Mouse (Mus musculus) intestine, postnatal 0 days (tissue): ENCODE data around the gene Apopt1. TPM values are rescaled to one million over a fixed set of nuclear protein-coding genes. Genes with fewer than 3 reads are reported as not detected.
A peak's percentile ranks its signal among the peaks of the same experiment; 100 is the strongest.

ENCODE experiments used
- ATAC-seq: fragments of 200-750 bp; cut with Nextera tagmentation; 2 replicates; pipeline ENCODE4 v1.8.0; 2017; ENCODE audit warnings: mild to moderate bottlenecking, moderate TSS enrichment, moderate library complexity
- H3K27ac ChIP-seq: fragments of 300-500 bp; sonication (generic); 2 replicates; pipeline ENCODE4 v1.5.1; 2014; ENCODE audit warnings: mild to moderate bottlenecking, low read depth, low read length, moderate library complexity
- H3K27me3 ChIP-seq: fragments of 300-500 bp; sonication (generic); replicated peaks from 2 replicates; pipeline ENCODE4 v1.6.1; 2014; ENCODE audit warnings: low read length, mixed read lengths; ENCODE audit not compliant: control insufficient read depth, insufficient read depth
- H3K36me3 ChIP-seq: fragments of 300-500 bp; sonication (generic); 2 replicates; pipeline ENCODE4 v1.6.1; 2014; ENCODE audit warnings: mild to moderate bottlenecking, moderate library complexity; ENCODE audit not compliant: control insufficient read depth, insufficient read depth
- H3K4me1 ChIP-seq: fragments of 300-500 bp; sonication (generic); replicated peaks from 2 replicates; pipeline ENCODE4 v1.6.1; 2014; ENCODE audit warnings: antibody characterized with exemption, low read length, mixed read lengths; ENCODE audit not compliant: control insufficient read depth, insufficient read depth
- H3K4me2 ChIP-seq: fragments of 300-500 bp; sonication (generic); replicated peaks from 2 replicates; pipeline ENCODE4 v1.6.1; 2014; ENCODE audit warnings: low read depth, mild to moderate bottlenecking, moderate library complexity
- H3K4me3 ChIP-seq: fragments of 300-500 bp; sonication (generic); 2 replicates; pipeline ENCODE4 v1.5.1; 2014; ENCODE audit warnings: low read depth, low read length
- H3K9ac ChIP-seq: fragments of 300-500 bp; sonication (generic); 2 replicates; pipeline ENCODE4 v1.6.1; 2014; ENCODE audit warnings: mild to moderate bottlenecking, low read depth, low read length
- H3K9me3 ChIP-seq: fragments of 300-500 bp; sonication (generic); 2 replicates; pipeline ENCODE4 v1.6.1; 2016; ENCODE audit warnings: mixed run types; ENCODE audit not compliant: control insufficient read depth
- CTCF ChIP-seq: sonication (generic); IDR thresholded peaks from 2 replicates; pipeline ENCODE4 v1.5.1; 2016; ENCODE audit warnings: low read depth, mild to moderate bottlenecking, control low read depth, antibody characterized with exemption, moderate library complexity
- WGBS: fragments of 180-500 bp; shearing (Covaris S2); extraction: QIAGEN DNeasy Blood & Tissue Kit; methylation state at CpG from one replicate; pipeline ENCODE4 v1.1.7; 2014; 5-methylcytosine and 5-hydroxymethylcytosine counted together
- polyA plus RNA-seq: library from polyadenylated mRNA; unstranded; fragments of >200 nt; fragmentation: Nextera tagmentation; extraction: Ambion mirVana; gene quantifications from 2 replicates; pipeline ENCODE4 v1.2.1, GENCODE M21; 2015

Gene Apopt1
- polyA plus RNA-seq, 1 experiment from 2014 or later: 44.8 TPM

GRCm38 (mm10) chr12:111743981-111744423, 30.9 kb downstream of the Apopt1 start:
- H3K9me3 ChIP-seq: no peaks in the 10 kb centered on the region
- no peak overlapping the region for H3K9ac ChIP-seq
- 0 out of 2 replicates have a peak, but pooled peaks cover 10% of the 10 kb centered on the region for H3K4me1 ChIP-seq
- no peaks in the 10 kb centered on the region for H3K36me3 ChIP-seq
- no peak overlapping the region for H3K4me3 ChIP-seq
- H3K4me2 ChIP-seq: no peak overlapping the region
- no peak overlapping the region; the same call in 1 of the 2 replicates for H3K27ac ChIP-seq
- H3K27me3 ChIP-seq: no peaks in the 10 kb centered on the region
- 70% methylated on average over 11 of the region's 11 CpGs for WGBS
- no peak for TF ChIP-seq CTCF
- ATAC-seq: no peak

- Histone ChIP-seq H3K4me2 (no peak overlapping the region), H3K4me1 (0 out of 2 replicates have a peak, but pooled peaks cover 10% of the 10 kb centered on the region), H3K9me3 (no peaks in the 10 kb centered on the region), H3K4me3 (no peak overlapping the region), H3K27ac (peak overlapping the region; percentile 46; the same call in 1 of the 2 replicates), H3K9ac (no peak overlapping the region), H3K36me3 (no peaks in the 10 kb centered on the region), H3K27me3 (no peaks in the 10 kb centered on the region)
- ATAC-seq: peak; percentile 43; the same call in 1 of the 2 replicates
- 54% methylated on average over 6 of the region's 6 CpGs for WGBS
- no peak for TF ChIP-seq CTCF
These were observed 32.2 kb downstream of the Apopt1 start for GRCm38 (mm10) chr12:111745274-111745673.

GRCm38 (mm10) chr12:111746091-111746490, 33.0 kb downstream of the Apopt1 start:
- H3K4me2 ChIP-seq: peak overlapping the region; percentile 30
- no peak overlapping the region for H3K4me3 ChIP-seq
- peak; percentile 53; the same call in 1 of the 2 replicates for ATAC-seq
- H3K9ac ChIP-seq: no peak overlapping the region
- H3K9me3 ChIP-seq: no peaks in the 10 kb centered on the region
- H3K36me3 ChIP-seq: no peaks in the 10 kb centered on the region
- H3K4me1 ChIP-seq: 0 out of 2 replicates have a peak, but pooled peaks cover 10% of the 10 kb centered on the region
- whole genome bisulfite sequencing: 30% methylated on average over 5 of the region's 5 CpGs
- H3K27me3 ChIP-seq: no peaks in the 10 kb centered on the region
- TF ChIP-seq CTCF: no peak
- peak overlapping the region; percentile 46; the same call in 1 of the 2 replicates for H3K27ac ChIP-seq

GRCm38 (mm10) chr12:111747421-111747820, 34.4 kb downstream of the Apopt1 start:
- Histone ChIP-seq H3K4me3 (no peak overlapping the region), H3K9me3 (no peaks in the 10 kb centered on the region), H3K4me2 (no peak overlapping the region), H3K27me3 (no peaks in the 10 kb centered on the region), H3K27ac (no peak overlapping the region), H3K9ac (no peak overlapping the region), H3K36me3 (no peaks in the 10 kb centered on the region), H3K4me1 (0 out of 2 replicates have a peak, but pooled peaks cover 10% of the 10 kb centered on the region)
- TF ChIP-seq CTCF: no peak
- 83% methylated on average over 7 of the region's 7 CpGs for WGBS
- ATAC-seq: no peak

GRCm38 (mm10) chr12:111750739-111751138, 37.7 kb downstream of the Apopt1 start:
- Histone ChIP-seq H3K36me3 (no peaks in the 10 kb centered on the region), H3K4me2 (no peak overlapping the region), H3K27me3 (no peaks in the 10 kb centered on the region), H3K9ac (no peak overlapping the region), H3K4me1 (0 out of 2 replicates have a peak, but pooled peaks cover 4% of the 10 kb centered on the region), H3K9me3 (no peaks in the 10 kb centered on the region), H3K27ac (no peak overlapping the region), H3K4me3 (no peak overlapping the region)
- ATAC-seq: no peak
- 92% methylated on average over 3 of the region's 3 CpGs for WGBS
- no peak for TF ChIP-seq CTCF

GRCm38 (mm10) chr12:111752491-111752890, 39.4 kb downstream of the Apopt1 start:
- no peak overlapping the region for H3K4me2 ChIP-seq
- no peak for TF ChIP-seq CTCF
- 0 out of 2 replicates have a peak, but pooled peaks cover 4% of the 10 kb centered on the region for H3K4me1 ChIP-seq
- no peaks in the 10 kb centered on the region for H3K27me3 ChIP-seq
- no peaks in the 10 kb centered on the region for H3K36me3 ChIP-seq
- no peak overlapping the region for H3K27ac ChIP-seq
- H3K9ac ChIP-seq: no peak overlapping the region
- H3K4me3 ChIP-seq: no peak overlapping the region
- no peak for ATAC-seq
- 88% methylated on average over 6 of the region's 6 CpGs for WGBS
- no peaks in the 10 kb centered on the region for H3K9me3 ChIP-seq
